Mouse (Mus musculus) T-helper 2 cell (primary cell): Measurements from ENCODE around the gene Nmral1.
"Not testable (repeated sequence)": the region's sequence is repeated elsewhere in the genome, so short reads cannot be mapped to it uniquely, and the experiment has no call there.

Experiments used
- in situ Hi-C: fragments of 300-600 bp; cut with MboI, MseI; formaldehyde crosslinking; loops from one replicate; pipeline ENCODE4 v1.15.1; 2025; ENCODE audit warnings: high pct_unique_total_duplicates

The Nmral1 gene

GRCm38 (mm10) chr16:4717866-4718265 is 1.3 kb downstream of the Nmral1 start:
- in situ Hi-C loops: no loop called here

GRCm38 (mm10) chr16:4713861-4714710 is 5.1 kb downstream of the Nmral1 start:
- in situ Hi-C loops: no loop called here

- in situ Hi-C loops: no loop called here
These were observed 8.0 kb downstream of the Nmral1 start for GRCm38 (mm10) chr16:4711173-4711572.

- in situ Hi-C loops: no loop called here
These were observed 13.6 kb downstream of the Nmral1 start for GRCm38 (mm10) chr16:4705541-4705940.

- in situ Hi-C loops: loop anchor here (5.0 kb wide), 1 partner anchor 70 kb away; no protein-coding TSS in a partner anchor
These were observed 16.5 kb downstream of the Nmral1 start for GRCm38 (mm10) chr16:4702646-4703045.

- in situ Hi-C loops: loop anchor here (5.0 kb wide), 1 partner anchor 71 kb away; no protein-coding TSS in a partner anchor
These were observed 17.9 kb downstream of the Nmral1 start for GRCm38 (mm10) chr16:4701211-4701610.

DNA sequence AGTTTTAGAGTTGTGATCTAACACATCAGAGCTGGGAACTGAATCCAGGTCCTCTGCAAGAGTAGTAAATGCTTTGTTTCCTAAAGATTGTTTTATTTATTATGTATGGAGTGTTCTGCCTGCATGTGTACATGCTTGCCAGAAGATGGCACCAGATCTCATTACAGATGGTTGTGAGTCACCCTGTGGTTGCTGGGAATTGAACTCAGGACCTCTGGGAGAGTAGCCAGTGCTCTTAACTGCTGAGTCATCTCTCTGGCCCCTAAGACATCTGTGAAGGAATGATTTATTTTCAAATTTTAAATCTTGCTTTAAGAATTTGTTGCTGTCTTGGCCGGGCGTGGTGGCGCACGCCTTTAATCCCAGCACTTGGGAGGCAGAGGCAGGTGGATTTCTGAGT is 29.8 kb downstream of the Nmral1 start:
- in situ Hi-C loops: not testable (repeated sequence)

DNA sequence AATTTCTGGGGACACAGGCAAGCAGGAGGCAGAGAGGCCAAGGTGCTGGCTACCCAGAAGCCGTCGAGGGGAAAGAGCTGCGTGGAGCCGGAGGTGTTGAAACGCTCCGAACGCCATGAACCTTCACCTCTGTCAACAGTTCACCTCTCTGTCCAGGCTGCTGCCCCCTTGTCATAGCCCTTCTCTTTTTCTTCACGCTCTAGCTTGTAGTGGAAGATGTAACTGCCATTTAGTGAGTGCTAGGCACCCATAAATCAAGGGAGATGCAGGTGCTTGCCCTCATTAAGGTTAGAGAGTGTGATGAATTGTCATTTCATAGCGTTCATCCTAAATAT is 34.7 kb downstream of the Nmral1 start:
- in situ Hi-C loops: no loop called here

GRCm38 (mm10) chr16:4683581-4684456 is 35.3 kb downstream of the Nmral1 start:
- in situ Hi-C loops: no loop called here

GRCm38 (mm10) chr16:4683193-4683580 is 36.0 kb downstream of the Nmral1 start:
- in situ Hi-C loops: no loop called here

DNA sequence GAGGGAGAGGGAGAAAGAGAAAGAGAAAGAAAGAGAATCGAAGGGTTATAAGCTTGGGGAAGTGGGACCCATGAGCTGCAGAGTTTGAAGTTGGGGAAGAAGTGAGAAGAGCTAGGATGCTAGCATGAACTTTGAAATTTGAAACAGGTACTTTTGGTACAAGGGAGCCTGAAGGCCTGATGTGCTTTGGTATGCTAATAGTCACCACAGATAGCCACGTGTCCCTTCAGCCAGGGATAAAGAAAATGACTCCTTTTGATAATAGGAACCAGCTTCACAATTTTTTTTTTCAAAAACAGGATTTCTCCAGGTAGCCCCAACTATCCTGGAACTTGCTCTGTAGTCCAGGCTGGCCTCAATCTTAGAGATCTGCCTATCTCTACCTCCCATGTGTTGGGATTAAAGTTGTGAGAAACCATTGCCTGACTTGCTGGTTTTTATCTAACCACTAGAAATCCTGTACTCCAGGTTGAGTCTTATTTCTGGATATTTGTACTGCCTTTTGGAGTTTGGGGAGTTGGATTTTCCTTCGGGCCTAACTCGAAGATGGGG is 36.5 kb downstream of the Nmral1 start:
- in situ Hi-C loops: no loop called here

DNA sequence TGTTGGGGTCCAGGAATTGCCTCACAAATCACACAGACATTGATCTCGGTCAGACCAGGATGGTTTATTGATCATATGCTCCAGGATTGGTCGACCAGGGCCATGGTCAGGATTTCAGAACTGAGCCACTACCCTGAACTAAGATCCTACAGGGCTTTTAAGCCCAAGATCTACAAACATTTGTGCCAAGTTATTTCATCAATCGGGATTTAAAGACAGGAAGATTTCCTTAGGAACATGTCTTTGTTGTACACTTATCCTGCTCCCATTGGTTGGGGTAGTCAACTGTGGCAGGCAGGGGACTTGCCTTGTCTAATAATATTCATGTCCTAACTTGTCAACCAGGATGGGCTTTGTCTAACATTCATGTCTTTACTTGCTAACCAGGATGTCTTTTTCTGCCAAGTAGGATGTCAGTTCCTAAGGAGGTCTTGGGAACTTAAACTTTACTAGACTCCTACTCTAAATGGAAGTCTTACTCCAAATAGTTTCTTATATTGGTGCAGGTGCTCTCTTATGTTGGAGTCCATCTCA is 38.2 kb downstream of the Nmral1 start:
- in situ Hi-C loops: not testable (repeated sequence)

DNA sequence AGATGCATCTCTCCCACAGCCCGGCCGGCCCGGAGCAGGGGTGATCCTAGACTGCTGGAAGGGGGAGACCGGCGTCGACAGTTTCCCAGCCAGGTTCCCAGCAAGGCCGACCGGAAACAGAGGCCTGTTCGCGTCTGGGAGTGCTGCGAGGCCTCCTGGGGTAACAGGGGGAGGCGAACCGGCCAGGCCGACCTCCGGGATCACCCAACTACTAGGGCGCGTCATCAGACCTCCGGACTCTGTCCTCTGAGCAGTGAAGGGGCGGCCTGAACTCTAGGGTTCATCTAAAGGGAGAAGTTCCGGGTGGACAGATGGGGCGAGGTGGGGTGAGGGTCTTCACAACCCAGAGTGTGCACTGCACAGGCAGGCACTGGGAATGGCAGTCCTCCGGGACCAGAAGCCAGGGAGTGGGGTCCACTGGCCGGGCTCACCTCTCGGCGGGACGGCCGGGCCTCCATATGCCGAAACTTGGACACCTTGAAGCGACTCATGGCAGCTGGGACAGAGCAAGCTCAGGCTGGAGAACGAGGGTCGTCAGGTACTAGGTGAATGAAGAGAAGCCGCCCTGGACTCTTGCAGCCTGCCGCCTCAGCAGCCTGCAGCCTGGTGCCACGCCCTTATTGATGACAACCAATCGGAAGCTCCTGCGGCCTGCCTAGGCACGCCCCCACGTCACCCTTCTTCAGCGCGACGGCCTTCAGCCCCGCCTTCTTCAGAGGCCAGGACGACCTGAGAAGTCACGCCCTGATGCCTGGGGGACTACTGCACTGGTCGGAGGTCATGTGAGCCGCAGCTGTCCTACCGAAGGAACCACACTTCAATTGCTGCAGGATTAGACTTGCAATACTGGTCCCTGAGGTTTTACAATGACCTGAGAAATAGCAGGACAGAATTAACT is 39.8 kb downstream of the Nmral1 start, which contains the start of gene Coro7:
TSS of gene Coro7 (minus strand) at position 657 of the 898 bp plus-strand sequence.
- in situ Hi-C loops: no loop called here

DNA sequence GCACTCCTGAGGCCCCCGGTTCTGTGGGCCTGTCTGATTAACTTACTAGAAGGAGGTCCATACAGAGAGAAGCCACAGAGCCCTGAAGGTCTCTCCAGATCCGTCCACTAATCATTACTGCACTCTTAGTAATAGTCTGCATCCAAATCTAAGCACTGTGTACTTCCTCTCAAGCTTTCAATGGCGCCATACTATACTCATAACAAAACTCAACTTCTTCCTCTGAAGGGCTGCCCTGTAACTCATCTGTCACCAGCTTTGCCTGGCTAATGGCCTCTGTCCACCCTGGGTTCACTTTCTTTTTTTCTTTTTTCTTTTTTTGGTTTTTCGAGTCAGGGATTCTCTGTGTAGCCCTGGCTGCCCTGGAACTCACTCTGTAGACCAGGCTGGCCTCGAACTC is 41.1 kb downstream of the Nmral1 start:
- in situ Hi-C loops: no loop called here

DNA sequence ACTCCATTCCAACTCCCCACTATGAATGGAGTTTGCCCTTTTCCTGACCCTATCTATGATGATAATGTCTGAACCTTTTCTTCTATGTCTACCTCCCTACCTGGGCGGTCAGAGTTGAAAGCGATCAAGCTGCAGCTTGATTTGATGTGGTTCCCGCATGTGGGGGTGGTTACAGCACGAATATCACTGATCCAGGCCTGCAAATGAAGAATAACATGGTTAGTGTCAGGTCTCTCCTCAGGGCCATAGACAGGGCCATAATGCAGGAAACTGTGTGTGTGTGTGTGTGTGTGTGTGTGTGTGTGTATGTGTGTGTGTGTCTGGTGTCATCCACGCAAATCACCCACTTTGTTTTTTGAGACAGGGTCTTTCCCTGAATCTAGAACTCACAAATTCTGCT is 42.3 kb downstream of the Nmral1 start:
- in situ Hi-C loops: no loop called here

DNA sequence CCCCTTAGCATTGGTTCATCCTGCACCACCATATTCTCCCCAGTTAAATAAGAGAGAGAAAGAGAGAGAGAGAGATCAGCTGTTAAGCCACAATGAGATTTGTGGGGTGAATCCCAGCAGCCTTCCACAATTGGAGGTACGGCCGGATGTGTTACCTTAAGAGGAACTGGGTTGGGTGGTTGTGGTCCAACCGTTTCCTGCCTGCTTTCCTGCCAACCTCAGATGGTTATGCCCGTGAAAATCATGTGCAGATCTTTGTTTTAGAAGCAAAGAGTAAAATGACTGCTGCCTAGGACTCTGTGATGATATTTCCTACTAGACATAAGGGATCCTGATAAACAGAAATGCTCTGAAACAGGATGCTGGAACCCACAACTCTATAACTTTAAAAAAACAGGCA is 45.1 kb downstream of the Nmral1 start:
- in situ Hi-C loops: no loop called here

- in situ Hi-C loops: no loop called here
These were observed 48.8 kb downstream of the Nmral1 start for GRCm38 (mm10) chr16:4670317-4670716.

DNA sequence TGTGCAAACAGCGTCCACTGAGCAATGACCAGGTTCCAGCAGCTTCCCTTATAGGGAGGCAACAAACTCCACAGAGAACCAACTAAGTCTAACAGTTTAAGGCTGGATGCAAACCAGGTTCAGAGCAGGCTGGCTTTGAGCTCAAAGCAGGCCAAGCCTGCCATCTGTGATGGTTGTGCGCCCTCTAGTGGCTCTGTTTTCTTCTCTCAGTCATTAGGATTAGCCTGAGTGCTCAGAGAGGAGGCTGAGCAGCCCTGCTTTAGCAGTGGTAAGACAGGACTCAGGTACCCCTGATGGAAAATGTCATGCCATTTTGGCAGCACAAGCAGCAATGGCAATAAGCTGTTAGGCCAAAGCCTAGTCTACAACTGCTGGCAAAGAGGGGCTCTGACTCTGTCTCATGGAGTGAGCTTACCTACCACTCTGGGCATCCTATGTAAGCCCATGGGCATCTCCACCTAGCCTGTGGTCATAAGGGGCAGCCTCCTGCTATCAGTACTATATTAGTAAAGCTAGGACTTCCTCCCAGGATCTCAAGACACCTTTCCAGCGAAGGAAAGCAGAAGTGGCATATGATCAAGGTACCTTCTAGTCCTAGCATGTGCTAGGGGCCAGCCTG is 51.9 kb downstream of the Nmral1 start:
- in situ Hi-C loops: no loop called here

GRCm38 (mm10) chr16:4665726-4666125 is 53.4 kb downstream of the Nmral1 start:
- in situ Hi-C loops: no loop called here

DNA sequence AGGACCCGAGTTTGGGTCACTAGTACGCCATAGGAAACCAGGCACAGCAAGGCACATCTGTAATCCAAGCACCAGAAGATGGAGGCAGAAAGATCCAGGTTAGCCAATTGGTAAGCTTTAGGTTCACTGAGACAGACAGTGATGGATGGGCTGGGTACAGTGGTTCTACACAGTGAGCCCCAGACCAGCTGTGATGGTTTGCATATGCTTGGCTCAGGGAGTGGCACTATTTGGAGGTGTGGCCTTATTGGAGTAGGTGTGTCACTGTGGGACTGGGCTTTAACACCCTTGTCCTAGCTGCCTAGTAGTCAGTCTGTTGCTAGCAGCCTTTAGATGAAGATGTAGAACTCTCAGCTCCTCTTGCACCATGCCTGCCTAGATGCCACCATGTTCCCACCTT is 55.4 kb downstream of the Nmral1 start:
- in situ Hi-C loops: no loop called here

GRCm38 (mm10) chr16:4661605-4662004 is 57.6 kb downstream of the Nmral1 start:
- in situ Hi-C loops: no loop called here
